Mouse (Mus musculus) stomach, embryonic 15.5 days (tissue): ENCODE measurements at regions not wholly inside any gene's neighbourhood (a gene's known extent, or its start where the extent isn't known, plus 50 kb on each side); places are given as distances from the start of the nearest gene placed in this dataset.

ENCODE experiments used
- ATAC-seq: fragments of 200-750 bp; cut with Nextera tagmentation; 2 replicates; pipeline ENCODE4 v1.8.0; 2017; ENCODE audit warnings: low read depth, moderate number of reproducible peaks, moderate TSS enrichment; ENCODE audit not compliant: insufficient read depth, low FRiP score
- H3K27ac ChIP-seq: fragments of 300-500 bp; sonication (generic); 2 replicates; pipeline ENCODE4 v1.5.1; 2015; ENCODE audit warnings: mild to moderate bottlenecking, inconsistent platforms
- H3K27me3 ChIP-seq: fragments of 300-500 bp; sonication (generic); replicated peaks from 2 replicates; pipeline ENCODE4 v1.6.1; 2015; ENCODE audit warnings: inconsistent platforms
- H3K36me3 ChIP-seq: fragments of 300-500 bp; sonication (generic); 2 replicates; pipeline ENCODE4 v1.6.1; 2015; ENCODE audit warnings: inconsistent platforms
- H3K4me1 ChIP-seq: fragments of 300-500 bp; sonication (generic); 2 replicates; pipeline ENCODE4 v1.6.1; 2015; ENCODE audit warnings: inconsistent platforms
- H3K4me2 ChIP-seq: fragments of 300-500 bp; sonication (generic); 2 replicates; pipeline ENCODE4 v1.6.1; 2015; ENCODE audit warnings: mild to moderate bottlenecking, inconsistent platforms
- H3K4me3 ChIP-seq: fragments of 300-500 bp; sonication (generic); replicated peaks from 2 replicates; pipeline ENCODE4 v1.5.1; 2015; ENCODE audit warnings: inconsistent platforms
- H3K9ac ChIP-seq: fragments of 300-500 bp; sonication (generic); 2 replicates; pipeline ENCODE4 v1.6.1; 2015; ENCODE audit warnings: inconsistent platforms
- H3K9me3 ChIP-seq: fragments of 300-500 bp; sonication (generic); 2 replicates; pipeline ENCODE4 v1.6.1; 2016; ENCODE audit warnings: inconsistent platforms
- WGBS: fragments of 180-500 bp; shearing (Covaris S2); methylation state at CpG from one replicate; pipeline ENCODE4 v1.1.7; 2015; 5-methylcytosine and 5-hydroxymethylcytosine counted together

DNA sequence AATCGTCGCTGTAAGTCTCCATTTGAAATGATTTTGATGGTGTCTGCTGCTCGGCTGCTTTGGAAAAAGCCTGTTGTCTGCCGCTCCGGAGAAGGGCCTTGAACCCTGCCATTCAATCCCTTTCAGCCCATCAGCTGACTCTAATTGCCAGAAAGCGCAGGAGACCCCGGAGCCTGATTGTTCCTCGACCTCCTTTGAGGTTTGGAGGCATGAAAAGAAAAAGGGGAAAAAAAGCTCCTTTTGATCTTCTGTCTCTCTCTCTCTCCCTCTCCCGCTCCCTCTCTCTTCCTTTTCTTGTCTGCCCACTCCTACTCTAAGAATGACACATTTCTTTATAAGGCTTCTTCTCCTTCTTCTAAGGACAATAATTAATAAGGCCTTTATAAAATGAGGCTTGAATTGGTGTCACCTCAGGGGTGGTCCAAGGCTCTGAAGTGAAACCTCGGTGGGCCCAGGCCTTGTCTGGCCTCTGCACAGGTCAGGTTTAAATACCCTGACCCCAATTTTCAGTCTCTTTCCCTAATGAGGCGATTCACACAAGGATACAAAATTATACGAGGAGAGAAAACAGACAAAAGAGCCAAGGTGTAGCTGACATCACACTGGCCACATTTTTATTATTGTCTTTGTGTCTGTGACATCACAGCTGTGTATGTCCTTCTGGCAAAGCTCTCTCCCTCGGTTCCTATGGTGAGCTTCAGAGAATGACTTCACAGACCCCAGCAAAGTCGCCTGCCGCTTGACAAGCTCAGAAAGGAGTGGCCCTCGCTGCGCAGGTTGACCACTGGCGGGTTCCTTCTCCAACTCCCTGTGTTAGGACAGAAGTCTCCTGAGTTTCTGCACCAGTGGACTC, 787.4 kb downstream of the Nr2f2 start:
- no peak for ATAC-seq
- WGBS: 62% methylated on average over 18 of the region's 18 CpGs

DNA sequence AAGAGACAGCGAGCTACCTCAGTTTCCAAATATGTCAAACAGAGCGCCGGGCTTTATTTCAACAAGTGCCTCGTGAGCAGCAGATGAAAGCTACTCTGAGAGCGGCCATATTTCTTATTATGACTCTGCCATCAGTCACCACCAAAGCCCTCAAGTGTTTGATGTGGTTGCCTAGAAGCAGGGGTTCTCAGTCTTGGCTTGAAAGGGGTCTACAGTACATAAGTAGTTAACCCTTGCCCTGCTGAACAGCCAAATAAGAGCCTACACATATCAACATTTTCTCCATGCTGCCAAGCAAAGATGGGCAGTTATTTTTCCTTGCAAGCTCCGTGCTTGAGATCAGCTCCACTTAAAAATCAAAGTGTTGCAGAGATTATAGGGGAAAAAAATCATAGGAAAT, 788.8 kb downstream of the Nr2f2 start:
- H3K4me2 ChIP-seq: no peak overlapping the region
- H3K4me3 ChIP-seq: no peak overlapping the region
- 52% methylated on average over 6 of the region's 6 CpGs for WGBS
- H3K4me1 ChIP-seq: no peaks in the 10 kb centered on the region
- no peak overlapping the region for H3K27ac ChIP-seq
- H3K27me3 ChIP-seq: no peaks in the 10 kb centered on the region
- no peak for ATAC-seq
- no peaks in the 10 kb centered on the region for H3K9me3 ChIP-seq
- no peaks in the 10 kb centered on the region for H3K36me3 ChIP-seq
- no peak overlapping the region for H3K9ac ChIP-seq

More for the DNA sequence above, 787.4 kb downstream of the Nr2f2 start:
- Histone ChIP-seq H3K27me3 (no peaks in the 10 kb centered on the region), H3K27ac (no peak overlapping the region), H3K9ac (no peak overlapping the region), H3K4me1 (no peaks in the 10 kb centered on the region), H3K9me3 (no peaks in the 10 kb centered on the region), H3K4me3 (no peak overlapping the region), H3K36me3 (no peaks in the 10 kb centered on the region), H3K4me2 (no peak overlapping the region)

DNA sequence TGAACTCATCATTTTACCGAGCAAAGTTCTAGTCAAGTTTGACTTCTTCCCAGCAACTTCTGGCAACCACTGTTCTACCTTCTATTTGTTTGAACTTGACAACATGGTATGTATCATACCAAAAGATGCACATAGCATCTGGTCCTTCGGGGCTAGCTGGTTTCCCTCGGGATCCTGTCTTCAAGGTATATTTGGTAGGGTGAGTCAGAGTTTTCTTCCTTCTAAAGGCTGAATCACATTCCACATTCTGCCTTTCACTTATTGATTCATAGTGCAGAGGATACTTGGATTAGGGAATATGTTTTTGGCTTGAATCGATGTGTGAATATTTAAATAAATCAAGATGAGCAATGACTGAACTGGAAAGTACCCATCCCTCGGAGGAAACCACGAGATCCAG, 789.9 kb downstream of the Nr2f2 start:
- no peak for ATAC-seq
- H3K4me2 ChIP-seq: no peak overlapping the region
- no peak overlapping the region for H3K27ac ChIP-seq
- H3K4me3 ChIP-seq: no peak overlapping the region
- H3K36me3 ChIP-seq: no peaks in the 10 kb centered on the region
- H3K4me1 ChIP-seq: no peaks in the 10 kb centered on the region
- no peaks in the 10 kb centered on the region for H3K9me3 ChIP-seq
- 81% methylated on average over 6 of the region's 6 CpGs for WGBS
- no peaks in the 10 kb centered on the region for H3K27me3 ChIP-seq
- H3K9ac ChIP-seq: no peak overlapping the region

DNA sequence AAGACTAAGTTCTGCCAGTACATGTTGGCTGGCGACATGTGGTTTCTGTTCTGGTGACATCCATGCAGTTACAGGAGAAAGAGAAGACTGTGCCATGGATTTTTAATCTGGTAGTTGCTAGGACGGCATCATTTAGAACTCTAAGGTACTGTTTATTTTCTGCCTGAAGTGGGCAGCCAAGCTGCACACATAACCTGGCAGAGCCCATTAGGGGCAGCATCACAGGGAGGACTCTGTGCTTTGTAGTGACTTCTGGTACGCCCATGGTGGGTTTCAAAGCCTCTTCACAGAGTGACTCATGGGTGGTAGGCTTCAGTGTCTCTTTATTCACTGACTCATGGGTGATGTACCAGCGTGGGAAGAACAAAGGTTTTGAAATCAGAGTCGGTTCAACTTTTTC, 792.8 kb downstream of the Nr2f2 start:
- ATAC-seq: no peak
- H3K27me3 ChIP-seq: no peaks in the 10 kb centered on the region
- no peak overlapping the region for H3K4me3 ChIP-seq
- no peaks in the 10 kb centered on the region for H3K4me1 ChIP-seq
- H3K9me3 ChIP-seq: no peaks in the 10 kb centered on the region
- 83% methylated on average over 5 of the region's 5 CpGs for WGBS
- H3K4me2 ChIP-seq: no peak overlapping the region
- no peak overlapping the region for H3K27ac ChIP-seq
- H3K36me3 ChIP-seq: no peaks in the 10 kb centered on the region
- no peak overlapping the region for H3K9ac ChIP-seq

DNA sequence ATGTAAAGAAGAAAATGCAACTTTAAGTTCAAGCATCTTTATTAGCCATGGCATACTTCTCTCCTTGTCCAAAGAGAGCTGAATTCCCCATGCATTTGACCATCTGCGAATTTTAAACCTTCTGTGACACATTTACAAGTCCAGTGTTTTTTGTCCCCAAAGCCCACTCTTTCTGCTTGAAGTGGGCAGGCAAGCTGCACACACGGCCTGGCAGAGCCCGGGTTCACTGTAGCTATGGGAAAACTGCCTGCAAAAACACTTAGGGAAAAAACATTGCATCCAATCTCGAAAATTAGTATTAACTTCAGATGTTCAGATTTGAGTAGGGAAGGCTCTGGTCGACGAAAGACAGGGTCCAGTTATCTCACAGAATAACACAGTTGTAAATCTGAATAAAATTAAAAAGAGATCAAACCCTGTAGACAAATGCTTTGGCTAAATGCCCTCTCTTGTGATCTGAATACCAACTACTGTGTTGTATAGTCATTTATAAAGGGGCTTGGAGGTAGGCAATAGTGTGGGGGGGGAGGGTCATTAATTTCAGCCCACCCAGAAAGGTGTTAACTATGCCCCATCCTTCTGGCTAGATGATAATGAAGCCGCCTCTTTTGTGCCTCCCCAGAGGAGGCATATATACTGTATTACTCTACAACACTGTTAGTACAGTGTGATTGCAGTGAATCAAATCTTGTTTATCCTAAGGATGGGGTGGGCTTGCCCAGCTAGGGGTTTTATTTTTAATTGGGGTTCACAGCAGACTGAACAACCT, 793.7 kb downstream of the Nr2f2 start:
- 78% methylated on average over 7 of the region's 7 CpGs for WGBS
- H3K27me3 ChIP-seq: no peaks in the 10 kb centered on the region
- H3K4me3 ChIP-seq: no peak overlapping the region
- ATAC-seq: no peak
- H3K4me1 ChIP-seq: no peaks in the 10 kb centered on the region
- H3K9ac ChIP-seq: no peak overlapping the region
- H3K36me3 ChIP-seq: no peaks in the 10 kb centered on the region
- no peaks in the 10 kb centered on the region for H3K9me3 ChIP-seq
- no peak overlapping the region for H3K27ac ChIP-seq
- no peak overlapping the region for H3K4me2 ChIP-seq

DNA sequence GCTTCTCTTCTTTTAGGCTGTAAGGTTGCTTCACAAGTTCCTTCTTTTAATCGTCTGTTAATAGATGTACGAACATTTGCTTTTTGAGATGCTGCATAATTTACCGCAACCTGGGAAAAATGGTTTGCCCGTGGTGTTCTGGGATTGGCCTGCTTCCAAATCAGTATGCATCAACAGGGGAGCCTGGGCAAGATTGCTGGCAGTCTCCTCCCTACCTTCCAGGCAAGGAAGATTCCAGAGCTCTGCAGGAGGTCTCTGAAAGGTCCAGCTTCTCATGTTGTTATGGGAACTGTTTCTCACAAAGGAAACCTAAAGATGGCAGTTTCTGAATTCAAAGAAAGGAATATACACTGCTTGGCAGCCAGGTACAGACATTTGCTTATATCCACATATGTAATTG, 799.6 kb downstream of the Nr2f2 start:
- no peaks in the 10 kb centered on the region for H3K4me1 ChIP-seq
- no peak overlapping the region for H3K4me2 ChIP-seq
- no peak overlapping the region for H3K9ac ChIP-seq
- WGBS: 75% methylated on average over 4 of the region's 4 CpGs
- H3K27ac ChIP-seq: no peak overlapping the region
- H3K9me3 ChIP-seq: no peaks in the 10 kb centered on the region
- no peaks in the 10 kb centered on the region for H3K36me3 ChIP-seq
- no peak overlapping the region for H3K4me3 ChIP-seq
- ATAC-seq: no peak
- no peaks in the 10 kb centered on the region for H3K27me3 ChIP-seq

DNA sequence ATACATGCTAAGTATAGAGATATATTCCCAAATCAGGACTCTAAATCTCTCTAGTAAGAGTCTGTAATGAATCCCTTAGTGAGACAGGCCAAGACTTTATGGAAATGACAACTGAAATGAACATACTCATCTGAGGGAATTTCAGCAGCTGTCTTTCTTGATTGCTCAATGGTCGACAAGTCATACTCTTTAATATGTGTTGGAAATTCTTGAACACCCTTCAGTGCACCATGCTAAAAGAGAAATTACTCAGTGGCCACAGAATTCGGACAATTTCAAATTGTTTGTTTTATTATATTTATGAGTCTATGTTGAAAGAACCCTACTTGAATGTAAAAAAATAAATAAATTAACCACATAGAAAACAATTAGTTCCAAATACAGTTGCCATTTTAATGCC, 802.1 kb downstream of the Nr2f2 start:
- 78% methylated on average over 2 of the region's 2 CpGs for WGBS
- no peaks in the 10 kb centered on the region for H3K4me1 ChIP-seq
- no peaks in the 10 kb centered on the region for H3K9me3 ChIP-seq
- H3K4me3 ChIP-seq: no peak overlapping the region
- no peak overlapping the region for H3K4me2 ChIP-seq
- no peaks in the 10 kb centered on the region for H3K36me3 ChIP-seq
- no peak overlapping the region for H3K27ac ChIP-seq
- ATAC-seq: no peak
- no peak overlapping the region for H3K9ac ChIP-seq
- H3K27me3 ChIP-seq: no peaks in the 10 kb centered on the region

DNA sequence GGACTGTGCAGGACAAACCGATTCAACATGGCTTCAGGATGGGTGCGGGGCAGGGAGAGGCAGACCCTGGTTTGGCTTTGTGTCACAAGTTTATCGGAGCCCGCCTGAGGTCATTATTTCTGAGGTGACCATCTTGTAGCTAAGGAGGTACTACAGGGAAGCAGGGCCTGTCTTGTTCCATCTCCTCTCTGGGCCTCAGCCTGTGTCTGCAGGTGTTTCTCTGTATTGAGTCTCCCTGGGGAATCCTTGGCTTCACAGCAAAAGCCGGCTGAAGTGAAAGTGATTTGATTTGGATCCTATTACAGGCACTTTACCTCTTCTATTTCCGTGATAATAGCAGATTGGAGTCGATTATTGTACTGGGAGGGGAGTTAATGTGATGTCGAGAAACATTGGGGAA, 805.7 kb upstream of the Arrdc4 start:
- Histone ChIP-seq H3K27ac (no peak overlapping the region), H3K4me3 (no peak overlapping the region), H3K4me2 (no peak overlapping the region), H3K4me1 (no peaks in the 10 kb centered on the region), H3K9ac (no peak overlapping the region), H3K27me3 (no peaks in the 10 kb centered on the region), H3K36me3 (no peaks in the 10 kb centered on the region), H3K9me3 (no peaks in the 10 kb centered on the region)
- ATAC-seq: no peak
- WGBS: 69% methylated on average over 8 of the region's 8 CpGs

DNA sequence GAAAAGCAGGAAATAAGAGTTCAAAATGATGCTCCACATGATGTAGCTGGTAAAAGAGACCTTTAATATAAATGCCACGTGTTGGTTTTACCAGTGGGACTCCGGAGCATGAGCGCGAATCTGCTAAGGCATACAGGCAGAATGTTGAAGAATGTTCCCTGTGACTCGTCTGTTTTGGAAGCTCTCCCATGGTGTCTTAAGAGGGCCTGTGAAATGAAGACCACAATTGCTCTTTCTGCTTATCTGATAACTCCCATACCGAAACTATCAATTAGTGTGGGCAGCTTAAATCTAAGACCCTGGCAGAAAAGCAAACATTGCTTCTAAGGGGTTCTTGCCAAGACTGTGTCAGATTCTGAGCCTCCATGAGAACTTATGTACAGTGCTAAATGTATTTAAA, 804.9 kb upstream of the Arrdc4 start:
- Histone ChIP-seq H3K9me3 (no peaks in the 10 kb centered on the region), H3K4me2 (no peak overlapping the region), H3K36me3 (no peaks in the 10 kb centered on the region), H3K9ac (no peak overlapping the region), H3K4me3 (no peak overlapping the region), H3K4me1 (no peaks in the 10 kb centered on the region), H3K27ac (no peak overlapping the region), H3K27me3 (no peaks in the 10 kb centered on the region)
- no peak for ATAC-seq
- 58% methylated on average over 6 of the region's 6 CpGs for WGBS

DNA sequence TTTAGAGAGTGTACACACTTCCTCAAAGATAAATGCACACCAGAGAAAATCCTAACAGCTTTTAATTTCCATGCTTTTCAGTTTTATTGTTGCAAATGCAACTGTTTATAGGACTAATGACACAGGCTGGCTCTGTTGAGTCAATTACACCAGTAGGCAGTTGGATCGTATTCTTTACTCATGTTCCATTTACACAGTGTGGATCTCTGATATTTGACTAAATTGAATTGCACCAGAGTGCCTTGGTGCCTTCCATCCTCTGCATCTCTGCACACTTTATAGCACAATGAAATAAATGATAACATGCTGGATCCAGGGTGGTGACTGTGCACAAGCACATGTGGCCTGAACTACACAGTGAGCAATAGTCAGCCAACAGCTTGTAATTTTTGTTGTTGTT, 787.0 kb upstream of the Arrdc4 start:
- Histone ChIP-seq H3K9me3 (no peaks in the 10 kb centered on the region), H3K27ac (no peak overlapping the region), H3K4me1 (no peaks in the 10 kb centered on the region), H3K36me3 (no peaks in the 10 kb centered on the region), H3K27me3 (no peaks in the 10 kb centered on the region), H3K4me2 (no peak overlapping the region), H3K4me3 (no peak overlapping the region), H3K9ac (no peak overlapping the region)
- WGBS: 67% methylated on average over 1 of the region's 1 CpGs
- no peak for ATAC-seq

DNA sequence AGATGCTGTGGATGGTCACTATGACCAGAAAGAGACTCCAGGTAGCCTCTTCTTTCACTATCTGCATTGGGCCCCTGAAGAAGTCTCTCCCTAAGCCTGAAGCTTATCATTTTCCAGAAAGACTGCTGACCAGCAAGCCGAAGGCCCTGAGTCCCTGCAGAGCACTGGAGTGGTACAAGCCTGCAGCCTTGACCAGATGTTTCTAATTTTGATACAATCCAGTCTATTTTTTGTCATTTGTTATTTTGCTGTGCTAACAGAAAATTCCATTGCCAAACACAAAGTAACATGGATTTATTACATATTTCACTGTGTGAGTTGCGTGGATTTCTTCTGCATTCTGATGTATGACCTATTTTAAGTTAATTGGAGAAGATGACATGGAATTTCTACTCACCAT, 764.9 kb upstream of the Arrdc4 start:
- no peak overlapping the region for H3K9ac ChIP-seq
- no peak for ATAC-seq
- H3K27ac ChIP-seq: no peak overlapping the region
- 51% methylated on average over 2 of the region's 2 CpGs for WGBS
- no peaks in the 10 kb centered on the region for H3K9me3 ChIP-seq
- H3K4me1 ChIP-seq: no peaks in the 10 kb centered on the region
- H3K27me3 ChIP-seq: no peaks in the 10 kb centered on the region
- no peak overlapping the region for H3K4me3 ChIP-seq
- no peaks in the 10 kb centered on the region for H3K36me3 ChIP-seq
- no peak overlapping the region for H3K4me2 ChIP-seq

DNA sequence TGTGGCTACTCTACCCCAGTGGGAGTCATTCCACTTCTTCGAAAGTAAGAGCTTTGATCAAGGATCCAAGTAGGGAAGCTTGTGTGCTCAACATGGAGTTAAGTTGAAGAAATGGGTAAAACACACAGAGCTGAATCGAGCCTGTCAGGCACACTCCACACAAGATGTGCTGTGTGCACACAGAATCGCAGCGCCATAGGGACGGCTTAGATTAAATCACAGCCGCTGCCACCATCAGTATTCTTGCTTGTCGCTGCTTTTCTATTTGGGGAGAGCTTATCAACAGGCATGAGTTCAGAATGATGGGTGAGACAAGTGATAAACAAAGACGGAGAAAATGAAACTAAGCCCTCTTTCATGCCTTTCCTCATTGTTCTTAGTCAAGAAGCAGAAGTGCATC, 761.3 kb upstream of the Arrdc4 start:
- no peaks in the 10 kb centered on the region for H3K27me3 ChIP-seq
- H3K4me3 ChIP-seq: no peak overlapping the region
- no peak overlapping the region for H3K9ac ChIP-seq
- no peaks in the 10 kb centered on the region for H3K36me3 ChIP-seq
- no peak for ATAC-seq
- no peak overlapping the region for H3K27ac ChIP-seq
- WGBS: 53% methylated on average over 8 of the region's 8 CpGs
- H3K4me1 ChIP-seq: no peaks in the 10 kb centered on the region
- no peaks in the 10 kb centered on the region for H3K9me3 ChIP-seq
- no peak overlapping the region for H3K4me2 ChIP-seq
